Mouse (Mus musculus): Measurements from ENCODE around the gene Rasal1. TPM values are rescaled to one million over a fixed set of nuclear protein-coding genes. Genes with fewer than 3 reads are reported as not detected.

The Rasal1 gene
- polyA plus RNA-seq, 1 experiment from 2014 or later = not detected

DNA sequence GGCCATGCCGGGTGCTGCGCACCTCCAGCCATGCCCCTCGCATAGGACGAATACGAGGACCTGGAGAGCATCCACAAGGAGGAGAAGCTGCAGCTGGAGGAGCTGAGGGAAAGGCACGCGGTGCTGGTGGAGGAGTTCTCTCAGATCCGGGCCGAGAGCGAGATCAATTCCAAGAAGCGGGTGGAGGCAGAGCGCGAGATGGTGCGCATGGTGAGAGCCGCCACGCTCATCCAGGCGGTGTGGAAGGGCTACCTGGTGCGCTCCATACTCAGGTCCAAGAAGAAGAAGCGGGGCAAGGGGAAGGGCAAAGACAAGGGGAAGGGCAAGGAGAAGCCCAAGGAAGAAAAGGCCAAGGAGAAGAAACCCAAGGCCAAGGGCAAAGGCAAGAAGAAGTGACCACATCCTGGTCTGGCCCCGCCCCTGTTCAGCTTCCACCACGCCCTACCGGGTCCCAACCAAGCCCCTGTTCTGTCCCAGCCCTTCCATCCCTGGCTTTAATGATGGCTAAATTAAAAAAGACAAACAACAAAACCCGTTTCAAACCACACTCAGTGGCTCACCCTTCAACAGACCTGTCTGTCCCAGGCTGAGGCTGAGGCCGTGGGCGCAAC, 41.9 kb upstream of the Rasal1 start:
- WGBS = 67% methylated on average over 23 of the region's 25 CpGs
- Histone ChIP-seq H3K9ac (ENCODE audit: low read depth, low read length) (no peak overlapping the region), H3K4me2 (replicated peaks; ENCODE audit: low read depth, low read length) (no peak overlapping the region), H3K27me3 (ENCODE audit: control insufficient read depth, insufficient read depth, low read length) (no peaks in the 10 kb centered on the region), H3K9me3 (ENCODE audit: control insufficient read depth, low read length) (no peaks in the 10 kb centered on the region), H3K27ac (ENCODE audit: low read depth, low read length) (no peak overlapping the region), H3K4me1 (replicated peaks; ENCODE audit: control insufficient read depth, insufficient read depth, low read length) (peaks cover 5% of the 10 kb centered on the region), H3K4me3 (ENCODE audit: low read depth, low read length) (no peak overlapping the region), H3K36me3 (ENCODE audit: control insufficient read depth, insufficient read depth, low read length) (no peaks in the 10 kb centered on the region)
- DNase-seq (ENCODE audit: low spot score) (no peak), ATAC-seq (ENCODE audit: low FRiP score) (no peak)

DNA sequence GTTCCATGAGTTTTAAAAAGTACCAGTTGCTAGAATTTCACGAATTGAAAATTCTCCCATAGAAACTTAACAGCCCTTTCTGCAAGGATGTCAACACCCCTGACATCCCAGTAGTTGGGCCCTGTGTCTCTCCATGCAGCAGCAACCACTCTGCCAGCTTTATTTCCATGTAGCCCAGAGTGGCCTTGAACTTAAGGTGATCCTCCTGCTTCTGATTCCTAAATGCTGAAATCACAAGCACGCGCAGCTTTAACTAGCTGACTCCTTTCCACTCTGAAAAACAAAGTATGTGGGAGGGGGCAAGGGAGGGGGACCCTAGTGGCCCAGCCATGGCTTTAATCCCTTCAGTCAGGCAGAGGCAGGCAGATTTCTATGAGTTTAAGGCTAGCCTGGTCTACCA, 41.3 kb upstream of the Rasal1 start:
- no peak overlapping the region for H3K4me2 ChIP-seq (replicated peaks; ENCODE audit: low read depth, low read length)
- H3K27ac ChIP-seq (ENCODE audit: low read depth, low read length) = no peak overlapping the region
- peaks cover 5% of the 10 kb centered on the region for H3K4me1 ChIP-seq (replicated peaks; ENCODE audit: control insufficient read depth, insufficient read depth, low read length)
- no peak overlapping the region for H3K4me3 ChIP-seq (ENCODE audit: low read depth, low read length)
- H3K36me3 ChIP-seq (ENCODE audit: control insufficient read depth, insufficient read depth, low read length) = no peaks in the 10 kb centered on the region
- ATAC-seq (ENCODE audit: low FRiP score) (no peak), DNase-seq (ENCODE audit: low spot score) (no peak)
- no peak overlapping the region for H3K9ac ChIP-seq (ENCODE audit: low read depth, low read length)
- WGBS = 81% methylated on average over 3 of the region's 3 CpGs
- no peaks in the 10 kb centered on the region for H3K27me3 ChIP-seq (ENCODE audit: control insufficient read depth, insufficient read depth, low read length)
- no peaks in the 10 kb centered on the region for H3K9me3 ChIP-seq (ENCODE audit: control insufficient read depth, low read length)

DNA sequence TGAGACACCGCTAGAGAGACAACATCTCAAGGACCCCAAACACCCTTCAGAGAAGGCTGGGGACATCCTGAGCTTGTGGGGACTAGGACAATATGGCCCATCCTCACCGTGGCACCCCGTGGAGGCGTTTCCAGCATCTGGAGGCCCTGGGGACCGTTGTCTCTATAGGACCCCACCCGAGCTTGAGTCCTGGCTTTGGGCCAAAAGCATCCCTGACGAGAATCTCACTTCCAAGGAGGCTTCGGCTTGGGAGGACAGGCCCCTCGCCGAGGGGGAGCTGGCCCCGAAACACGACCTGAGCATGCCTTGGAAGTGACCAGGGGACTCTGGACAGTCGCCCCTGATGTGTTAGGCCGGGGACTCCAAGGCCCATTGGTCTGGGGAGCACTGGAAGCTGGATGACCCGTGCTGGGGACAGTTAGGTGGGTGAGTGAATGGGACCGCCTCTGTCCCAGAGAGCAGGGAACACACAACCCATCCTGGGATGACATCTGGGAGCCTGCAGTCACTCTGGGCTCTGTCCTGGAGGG, 39.3 kb upstream of the Rasal1 start:
- no peak for DNase-seq (ENCODE audit: low spot score)
- 87% methylated on average over 16 of the region's 16 CpGs for WGBS
- H3K9ac ChIP-seq (ENCODE audit: low read depth, low read length) = no peak overlapping the region

DNA sequence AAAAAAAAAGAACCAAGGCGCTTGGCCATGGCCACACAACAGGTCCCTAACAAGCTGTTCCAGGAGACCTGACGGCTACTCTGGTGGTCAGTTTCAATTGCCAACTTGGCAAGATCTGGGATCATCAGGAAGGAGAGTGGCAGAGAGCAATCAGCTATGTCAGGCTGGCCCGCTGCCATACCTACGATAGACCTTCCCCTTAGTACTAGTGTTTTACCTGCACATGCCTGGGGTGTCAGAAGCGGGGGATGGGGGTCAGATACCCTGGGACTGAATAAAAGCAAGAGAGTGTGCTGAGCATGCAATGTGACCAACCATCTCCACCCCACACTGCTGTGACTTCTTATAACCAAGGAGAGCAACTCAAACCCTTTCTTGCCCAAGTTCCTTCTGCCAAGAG, 37.7 kb upstream of the Rasal1 start:
- H3K4me2 ChIP-seq (replicated peaks; ENCODE audit: low read depth, low read length) = no peak overlapping the region
- H3K4me1 ChIP-seq (replicated peaks; ENCODE audit: control insufficient read depth, insufficient read depth, low read length) = peaks cover 9% of the 10 kb centered on the region
- H3K36me3 ChIP-seq (ENCODE audit: control insufficient read depth, insufficient read depth, low read length) = no peaks in the 10 kb centered on the region; the same call in 1 of the 2 replicates
- H3K4me3 ChIP-seq (ENCODE audit: low read depth, low read length) = no peak overlapping the region
- 93% methylated on average over 5 of the region's 5 CpGs for WGBS
- H3K27ac ChIP-seq (ENCODE audit: low read depth, low read length) = no peak overlapping the region
- DNase-seq (ENCODE audit: low spot score) = no peak
- no peak for ATAC-seq (ENCODE audit: low FRiP score)
- no peaks in the 10 kb centered on the region for H3K27me3 ChIP-seq (ENCODE audit: control insufficient read depth, insufficient read depth, low read length)
- H3K9ac ChIP-seq (ENCODE audit: low read depth, low read length) = no peak overlapping the region
- H3K9me3 ChIP-seq (ENCODE audit: control insufficient read depth, low read length) = no peaks in the 10 kb centered on the region

More for the DNA sequence above, 39.3 kb upstream of the Rasal1 start:
- Histone ChIP-seq H3K4me1 (replicated peaks; ENCODE audit: control insufficient read depth, insufficient read depth, low read length) (peaks cover 9% of the 10 kb centered on the region), H3K36me3 (ENCODE audit: control insufficient read depth, insufficient read depth, low read length) (no peaks in the 10 kb centered on the region), H3K4me2 (replicated peaks; ENCODE audit: low read depth, low read length) (no peak overlapping the region), H3K27ac (ENCODE audit: low read depth, low read length) (no peak overlapping the region), H3K27me3 (ENCODE audit: control insufficient read depth, insufficient read depth, low read length) (no peaks in the 10 kb centered on the region), H3K4me3 (ENCODE audit: low read depth, low read length) (no peak overlapping the region), H3K9me3 (ENCODE audit: control insufficient read depth, low read length) (no peaks in the 10 kb centered on the region)
- ATAC-seq (ENCODE audit: low FRiP score) = no peak

DNA sequence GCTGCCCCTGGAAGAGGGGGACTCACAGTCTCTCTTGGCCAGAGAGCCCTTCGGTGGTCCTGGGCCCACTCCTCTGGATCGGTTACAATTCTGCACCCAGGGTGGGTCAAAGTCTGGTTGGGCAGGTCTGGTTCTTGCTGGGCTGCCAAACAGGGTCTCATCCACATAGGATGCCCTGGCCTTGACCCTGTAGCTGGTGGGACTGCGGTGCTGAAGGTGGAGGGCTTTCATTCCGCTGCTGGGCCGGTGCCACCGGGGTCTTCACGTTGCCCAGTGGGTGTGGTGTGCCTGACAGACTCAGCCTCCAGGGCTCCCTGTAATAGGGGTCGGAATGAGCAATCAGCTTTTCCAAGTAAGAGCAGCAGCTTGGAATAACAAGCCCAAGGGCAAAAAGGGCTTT, 37.2 kb upstream of the Rasal1 start:
- Histone ChIP-seq H3K9me3 (ENCODE audit: control insufficient read depth, low read length) (no peaks in the 10 kb centered on the region), H3K36me3 (ENCODE audit: control insufficient read depth, insufficient read depth, low read length) (no peaks in the 10 kb centered on the region; the same call in 1 of the 2 replicates), H3K9ac (ENCODE audit: low read depth, low read length) (peak overlapping the region; percentile 69; the same call in 1 of the 2 replicates), H3K4me2 (replicated peaks; ENCODE audit: low read depth, low read length) (peak overlapping the region; percentile 93), H3K4me1 (replicated peaks; ENCODE audit: control insufficient read depth, insufficient read depth, low read length) (peaks cover 9% of the 10 kb centered on the region), H3K27me3 (ENCODE audit: control insufficient read depth, insufficient read depth, low read length) (no peaks in the 10 kb centered on the region), H3K27ac (ENCODE audit: low read depth, low read length) (no peak overlapping the region), H3K4me3 (ENCODE audit: low read depth, low read length) (peak overlapping the region; percentile 68)
- 57% methylated on average over 8 of the region's 8 CpGs for WGBS
- ATAC-seq (ENCODE audit: low FRiP score) = no peak
- no peak for DNase-seq (ENCODE audit: low spot score)

DNA sequence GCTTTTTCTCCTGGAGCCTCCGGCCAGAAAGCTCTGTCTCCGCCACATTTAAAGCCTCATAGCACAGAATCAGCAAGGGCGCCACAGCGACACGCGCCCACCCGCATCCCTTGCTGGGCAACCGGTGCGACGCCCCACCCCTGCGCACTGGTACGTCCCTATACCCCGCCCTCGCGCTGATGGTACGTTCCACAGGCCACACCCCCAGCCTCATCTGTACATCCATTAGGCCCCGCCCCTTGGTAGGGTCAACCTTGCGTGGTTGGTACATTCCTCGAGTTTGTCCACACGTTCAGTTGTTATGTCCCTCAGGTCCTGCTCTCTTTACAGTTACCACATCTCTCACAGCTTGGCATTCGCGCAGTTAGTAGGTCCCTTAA, 36.2 kb upstream of the Rasal1 start, which contains the start of the genes Rita1 and Ddx54:
Gene Rita1, minus strand, starts transcription at position 148 of the 380 bp plus-strand sequence.
Gene Ddx54, plus strand, starts transcription at position 298 of the 380 bp plus-strand sequence.
- H3K27me3 ChIP-seq (ENCODE audit: control insufficient read depth, insufficient read depth, low read length) = no peaks in the 10 kb centered on the region
- under 1% methylated on average over 22 of the region's 22 CpGs for WGBS
- H3K4me3 ChIP-seq (ENCODE audit: low read depth, low read length) = peak within 1 kb of the TSS; percentile 68
- peak within 1 kb of the TSS; percentile 69 for H3K9ac ChIP-seq (ENCODE audit: low read depth, low read length)
- DNase-seq (ENCODE audit: low spot score) = peak; percentile 98
- H3K36me3 ChIP-seq (ENCODE audit: control insufficient read depth, insufficient read depth, low read length) = no peaks in the 10 kb centered on the region; the same call in 1 of the 2 replicates
- H3K27ac ChIP-seq (ENCODE audit: low read depth, low read length) = peak within 1 kb of the TSS; percentile 64
- ATAC-seq (ENCODE audit: low FRiP score) = peak; percentile 88
- peak within 1 kb of the TSS; percentile 93 for H3K4me2 ChIP-seq (replicated peaks; ENCODE audit: low read depth, low read length)
- peaks cover 9% of the 10 kb centered on the region for H3K4me1 ChIP-seq (replicated peaks; ENCODE audit: control insufficient read depth, insufficient read depth, low read length)
- no peaks in the 10 kb centered on the region for H3K9me3 ChIP-seq (ENCODE audit: control insufficient read depth, low read length)

DNA sequence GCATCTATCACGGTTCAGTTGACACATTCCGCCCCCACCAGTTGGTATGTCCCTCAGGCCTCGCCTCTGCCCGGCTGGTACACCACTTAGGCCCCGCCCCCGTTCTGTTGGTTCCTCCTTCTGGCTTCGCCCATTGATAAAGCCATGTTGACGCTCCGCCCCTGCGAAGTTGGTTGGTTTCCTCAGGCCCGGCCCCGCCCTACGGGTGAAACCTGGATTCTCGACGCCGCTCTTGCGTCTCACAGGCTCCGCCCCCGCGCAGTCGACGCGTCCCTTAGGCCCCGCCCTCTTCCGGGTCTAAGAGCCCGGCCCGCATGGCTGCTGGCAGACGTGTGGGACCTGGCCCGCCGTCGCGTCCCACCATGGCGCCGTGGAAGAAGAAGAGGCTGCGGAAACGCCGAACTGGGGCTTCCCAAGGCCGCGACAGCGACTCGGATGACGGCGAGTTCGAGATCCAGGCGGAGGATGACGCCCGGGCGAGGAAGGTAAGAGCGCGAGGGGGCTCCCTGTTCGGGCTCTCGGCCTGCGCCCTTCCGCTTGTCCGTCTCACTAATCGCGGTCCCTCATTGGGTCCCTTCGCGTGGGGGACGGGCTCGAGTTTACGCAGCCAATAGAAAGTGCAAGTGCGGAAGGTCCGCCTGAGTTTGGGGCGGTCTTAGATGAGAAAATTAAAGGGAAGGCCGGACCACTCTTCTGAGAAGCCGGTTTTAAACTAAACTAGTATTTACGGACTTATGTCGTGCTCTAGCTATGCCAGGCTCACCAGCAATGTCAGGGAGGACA, 35.6 kb upstream of the Rasal1 start:
- under 1% methylated on average over 69 of the region's 69 CpGs for WGBS
- peak; percentile 100 for DNase-seq (ENCODE audit: low spot score)
- peak overlapping the region; percentile 93 for H3K4me2 ChIP-seq (replicated peaks; ENCODE audit: low read depth, low read length)
- H3K36me3 ChIP-seq (ENCODE audit: control insufficient read depth, insufficient read depth, low read length) = no peaks in the 10 kb centered on the region; the same call in 1 of the 2 replicates
- ATAC-seq (ENCODE audit: low FRiP score) = peak; percentile 95
- H3K27ac ChIP-seq (ENCODE audit: low read depth, low read length) = peak overlapping the region; percentile 64
- H3K4me1 ChIP-seq (replicated peaks; ENCODE audit: control insufficient read depth, insufficient read depth, low read length) = peaks cover 9% of the 10 kb centered on the region
- peak overlapping the region; percentile 68 for H3K4me3 ChIP-seq (ENCODE audit: low read depth, low read length)
- H3K9ac ChIP-seq (ENCODE audit: low read depth, low read length) = peak overlapping the region; percentile 69
- H3K9me3 ChIP-seq (ENCODE audit: control insufficient read depth, low read length) = no peaks in the 10 kb centered on the region
- no peaks in the 10 kb centered on the region for H3K27me3 ChIP-seq (ENCODE audit: control insufficient read depth, insufficient read depth, low read length)

DNA sequence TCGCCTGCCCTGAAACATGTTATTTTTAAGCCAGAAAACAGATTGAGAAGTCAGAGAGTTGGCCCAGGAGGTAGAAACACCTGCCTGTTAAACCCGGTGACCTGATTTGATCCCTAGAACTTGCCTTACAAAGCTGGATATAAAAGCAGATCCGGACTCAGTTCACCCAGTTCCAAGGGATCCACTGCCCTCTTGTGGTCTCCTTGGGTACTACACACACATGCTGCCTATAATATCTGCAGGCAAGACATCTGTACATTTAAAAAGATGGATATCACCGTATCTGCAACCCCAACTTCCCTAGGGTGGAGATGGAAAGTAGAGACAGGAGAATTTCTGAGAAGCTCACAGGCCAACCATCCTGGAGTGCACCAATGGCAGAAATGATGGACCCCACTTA, 32.7 kb upstream of the Rasal1 start:
- peak; percentile 44 for DNase-seq (ENCODE audit: low spot score)
- peaks cover 8% of the 10 kb centered on the region for H3K36me3 ChIP-seq (ENCODE audit: control insufficient read depth, insufficient read depth, low read length)

More for the DNA sequence above, 32.7 kb upstream of the Rasal1 start:
- Histone ChIP-seq H3K4me3 (ENCODE audit: low read depth, low read length) (no peak overlapping the region), H3K9me3 (ENCODE audit: control insufficient read depth, low read length) (no peaks in the 10 kb centered on the region), H3K27ac (ENCODE audit: low read depth, low read length) (no peak overlapping the region), H3K9ac (ENCODE audit: low read depth, low read length) (no peak overlapping the region), H3K4me2 (replicated peaks; ENCODE audit: low read depth, low read length) (no peak overlapping the region), H3K27me3 (ENCODE audit: control insufficient read depth, insufficient read depth, low read length) (no peaks in the 10 kb centered on the region), H3K4me1 (replicated peaks; ENCODE audit: control insufficient read depth, insufficient read depth, low read length) (peaks cover 7% of the 10 kb centered on the region)
- ATAC-seq (ENCODE audit: low FRiP score) = no peak
- WGBS = 98% methylated on average over 4 of the region's 4 CpGs
